Mouse (Mus musculus) limb, embryonic 11.5 days (tissue): ENCODE data around the gene Dynlt1b. TPM values are rescaled to one million over a fixed set of nuclear protein-coding genes. Genes with fewer than 3 reads are reported as not detected.
"Not testable (repeated sequence)": the region's sequence is repeated elsewhere in the genome, so short reads cannot be mapped to it uniquely, and the experiment has no call there.

ENCODE experiments used
- ATAC-seq: fragments of 200-750 bp; cut with Nextera tagmentation; 2 replicates; pipeline ENCODE4 v1.8.0; 2017; ENCODE audit warnings: low read depth; ENCODE audit not compliant: insufficient number of reproducible peaks, low FRiP score, low TSS enrichment
- DNase-seq: peaks from one replicate; pipeline ENCODE4 v3.0.0-alpha.2; 2015; ENCODE audit warnings: low spot score
- H3K27ac ChIP-seq: fragments of 300-500 bp; sonication (generic); replicated peaks from 2 replicates; pipeline ENCODE4 v1.5.1; 2014; ENCODE audit warnings: low read depth, mild to moderate bottlenecking, low read length
- H3K27me3 ChIP-seq: fragments of 300-500 bp; sonication (generic); 2 replicates; pipeline ENCODE4 v1.6.1; 2014; ENCODE audit warnings: mild to moderate bottlenecking, low read length, mixed read lengths; ENCODE audit not compliant: control insufficient read depth, insufficient read depth
- H3K36me3 ChIP-seq: fragments of 300-500 bp; sonication (generic); 2 replicates; pipeline ENCODE4 v1.6.1; 2014; ENCODE audit warnings: mild to moderate bottlenecking, low read length, moderate library complexity, mixed read lengths; ENCODE audit not compliant: control insufficient read depth, insufficient read depth
- H3K4me1 ChIP-seq: fragments of 300-500 bp; sonication (generic); 2 replicates; pipeline ENCODE4 v1.6.1; 2014; ENCODE audit warnings: low read length, mixed read lengths; ENCODE audit not compliant: control insufficient read depth, insufficient read depth
- H3K4me2 ChIP-seq: fragments of 300-500 bp; sonication (generic); 2 replicates; pipeline ENCODE4 v1.6.1; 2014; ENCODE audit warnings: low read depth, mild to moderate bottlenecking, moderate library complexity; ENCODE audit not compliant: severe bottlenecking
- H3K4me3 ChIP-seq: fragments of 300-500 bp; sonication (generic); 2 replicates; pipeline ENCODE4 v1.5.1; 2014; ENCODE audit warnings: low read depth, low read length
- H3K9ac ChIP-seq: fragments of 300-500 bp; sonication (generic); 2 replicates; pipeline ENCODE4 v1.6.1; 2014; ENCODE audit warnings: mild to moderate bottlenecking, low read length
- H3K9me3 ChIP-seq: fragments of 300-500 bp; sonication (generic); 2 replicates; pipeline ENCODE4 v1.6.1; 2016; ENCODE audit warnings: low read length; ENCODE audit not compliant: control insufficient read depth
- WGBS: fragments of 180-500 bp; shearing (Covaris S2); extraction: QIAGEN DNeasy Blood & Tissue Kit; methylation state at CpG from one replicate; pipeline ENCODE4 v1.1.7; 2014; 5-methylcytosine and 5-hydroxymethylcytosine counted together
- polyA plus RNA-seq: library from polyadenylated mRNA; unstranded; fragments of >200 nt; fragmentation: Nextera tagmentation; extraction: Ambion mirVana; gene quantifications from 2 replicates; pipeline ENCODE4 v1.2.1, GENCODE M21; 2014

Gene Dynlt1b
- polyA plus RNA-seq, 1 experiment from 2014 or later = 502 TPM

GRCm38 (mm10) chr17:6417118-6417517 lies 12.8 kb upstream of the Dynlt1b start:
- H3K4me1 ChIP-seq, H3K4me3 ChIP-seq, H3K27me3 ChIP-seq, H3K9ac ChIP-seq, DNase-seq, H3K9me3 ChIP-seq, H3K4me2 ChIP-seq, ATAC-seq, H3K36me3 ChIP-seq, H3K27ac ChIP-seq: not testable (repeated sequence)
- 47% methylated on average over 4 of the region's 7 CpGs for WGBS

DNA sequence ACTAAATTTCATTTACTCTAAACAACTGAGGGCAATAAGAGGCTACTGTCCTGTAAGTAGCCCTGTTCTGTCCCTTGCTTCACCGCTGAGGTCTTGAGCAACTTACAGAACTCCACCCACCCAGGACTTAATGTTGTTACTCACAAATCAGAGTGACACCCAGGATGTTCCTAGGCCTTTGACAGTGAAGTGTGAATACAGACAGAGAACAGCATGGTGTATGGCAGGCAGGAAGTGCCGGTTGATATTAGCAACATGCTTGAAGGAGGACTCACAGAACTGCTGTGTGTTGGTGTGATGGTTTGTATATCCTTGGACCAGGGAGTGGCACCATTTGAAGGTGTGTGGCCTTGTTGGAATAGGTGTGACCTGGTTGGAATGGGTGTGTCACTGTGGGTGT lies 9.4 kb upstream of the Dynlt1b start:
- H3K27ac ChIP-seq, H3K4me1 ChIP-seq, H3K4me3 ChIP-seq, DNase-seq, H3K9ac ChIP-seq, H3K9me3 ChIP-seq, ATAC-seq, H3K36me3 ChIP-seq, H3K4me2 ChIP-seq, H3K27me3 ChIP-seq: not testable (repeated sequence)
- 88% methylated on average over 1 of the region's 2 CpGs for WGBS

- H3K27ac ChIP-seq, H3K4me3 ChIP-seq, H3K27me3 ChIP-seq, H3K36me3 ChIP-seq, H3K4me1 ChIP-seq, H3K9me3 ChIP-seq, H3K9ac ChIP-seq, ATAC-seq, H3K4me2 ChIP-seq: not testable (repeated sequence)
- DNase-seq = peak; percentile 25
- 61% methylated on average over 10 of the region's 14 CpGs for WGBS
Observed at GRCm38 (mm10) chr17:6421547-6422326, 8.2 kb upstream of the Dynlt1b start.

DNA sequence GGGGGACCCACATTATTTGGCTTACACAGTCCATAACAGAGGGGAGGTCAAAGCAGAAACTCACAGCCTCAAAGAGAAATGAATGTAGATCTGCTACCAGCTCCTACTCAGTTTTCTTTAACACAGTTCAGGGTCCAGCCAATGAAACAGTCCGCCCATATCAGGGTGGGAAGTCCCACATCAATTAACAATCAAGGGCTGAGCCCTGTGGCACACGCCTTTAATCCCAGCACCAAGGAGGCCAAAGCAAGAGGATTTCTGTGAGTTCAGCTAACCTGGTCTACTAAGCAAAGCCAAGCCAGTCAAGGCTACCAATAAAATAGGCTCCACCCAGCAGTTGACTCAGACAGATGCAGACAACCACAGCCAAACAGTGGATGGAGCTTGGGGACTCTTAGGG lies 7.5 kb upstream of the Dynlt1b start:
- WGBS = 66% methylated on average over 2 of the region's 2 CpGs
- not testable (repeated sequence) for H3K27ac ChIP-seq, H3K36me3 ChIP-seq, H3K9ac ChIP-seq, H3K4me2 ChIP-seq, H3K27me3 ChIP-seq, ATAC-seq, H3K9me3 ChIP-seq, H3K4me3 ChIP-seq, H3K4me1 ChIP-seq
- peak; percentile 20 for DNase-seq

DNA sequence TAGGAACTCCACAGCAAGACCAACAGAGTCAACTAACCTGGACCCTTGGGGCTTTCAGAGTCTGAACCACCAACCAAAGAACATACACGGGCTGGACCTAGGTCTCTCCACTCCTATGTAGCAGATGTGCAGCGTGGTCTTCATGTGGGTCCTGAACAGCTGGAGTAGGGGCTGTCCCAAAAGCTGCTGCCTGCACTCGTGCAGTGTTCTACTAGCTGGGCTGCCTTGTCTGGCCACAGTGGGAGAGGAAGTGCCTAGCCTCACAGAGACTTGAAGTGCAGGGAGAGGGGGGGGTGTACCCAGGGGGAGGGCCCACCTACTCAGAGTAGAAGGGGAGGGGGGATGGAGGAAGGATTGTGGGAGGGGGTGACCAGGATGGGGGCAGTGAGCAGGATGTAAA lies 7.1 kb upstream of the Dynlt1b start:
- H3K9me3 ChIP-seq, ATAC-seq, DNase-seq, H3K4me1 ChIP-seq, H3K9ac ChIP-seq, H3K4me3 ChIP-seq, H3K27ac ChIP-seq, H3K36me3 ChIP-seq, H3K27me3 ChIP-seq, H3K4me2 ChIP-seq: not testable (repeated sequence)
- 70% methylated on average over 3 of the region's 3 CpGs for WGBS

DNA sequence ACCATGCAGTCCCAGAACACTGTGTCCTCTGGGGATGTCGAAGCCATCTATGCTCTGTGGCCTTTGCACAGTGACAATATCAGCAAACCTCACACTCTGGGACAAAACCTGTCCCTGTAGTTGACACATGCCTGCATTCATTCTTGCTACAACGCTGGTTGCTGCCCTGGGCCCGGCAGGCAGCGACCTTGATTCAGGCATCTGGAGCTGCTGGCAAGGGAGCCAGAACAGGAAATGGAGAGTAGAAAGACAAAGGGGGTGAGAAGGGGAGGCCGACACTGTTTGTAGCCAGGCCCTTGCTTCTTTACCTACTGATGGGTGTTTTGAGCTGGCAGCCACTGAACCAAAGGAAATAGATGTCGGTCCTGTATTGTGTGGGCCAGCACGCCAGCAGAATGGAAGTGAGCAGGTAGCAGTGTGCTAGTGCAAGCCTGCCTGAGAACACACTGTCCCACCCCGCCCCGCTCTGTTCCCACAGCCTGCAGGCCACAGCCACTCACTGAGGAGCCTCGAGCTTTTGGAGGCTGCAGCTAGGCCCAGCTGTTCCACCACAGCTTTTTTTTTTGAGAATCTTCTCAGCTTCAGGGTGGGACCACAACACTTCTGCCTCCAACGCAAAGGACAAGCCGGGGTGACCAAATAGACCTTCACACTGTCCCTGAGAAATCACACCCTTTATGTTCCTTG lies 5.5 kb upstream of the Dynlt1b start:
- not testable (repeated sequence) for H3K27me3 ChIP-seq, H3K36me3 ChIP-seq, H3K4me1 ChIP-seq, H3K9me3 ChIP-seq, H3K4me3 ChIP-seq, H3K27ac ChIP-seq, H3K4me2 ChIP-seq
- peak overlapping the region; percentile 2; the same call in 1 of the 2 replicates for H3K9ac ChIP-seq
- DNase-seq (peak; percentile 47), ATAC-seq (0 out of 2 replicates have a peak, but pooled peaks have one; percentile 13)
- WGBS = 54% methylated on average over 11 of the region's 12 CpGs

- not testable (repeated sequence) for H3K27me3 ChIP-seq, H3K9ac ChIP-seq, ATAC-seq, H3K4me2 ChIP-seq, H3K27ac ChIP-seq, H3K4me1 ChIP-seq, H3K36me3 ChIP-seq, H3K4me3 ChIP-seq, H3K9me3 ChIP-seq
- 89% methylated on average over 2 of the region's 3 CpGs for WGBS
- peak; percentile 21 for DNase-seq
Observed at GRCm38 (mm10) chr17:6425325-6425724, 4.6 kb upstream of the Dynlt1b start.

GRCm38 (mm10) chr17:6426869-6427268 lies 3.0 kb upstream of the Dynlt1b start:
- not testable (repeated sequence) for H3K9me3 ChIP-seq, H3K4me2 ChIP-seq, H3K36me3 ChIP-seq, H3K9ac ChIP-seq, H3K4me3 ChIP-seq, H3K27ac ChIP-seq, H3K27me3 ChIP-seq, H3K4me1 ChIP-seq, DNase-seq, ATAC-seq
- WGBS = 84% methylated on average over 4 of the region's 8 CpGs
